Mouse (Mus musculus) neural tube, embryonic 13.5 days (tissue): Measurements from ENCODE around the gene H2afy. TPM values are rescaled to one million over a fixed set of nuclear protein-coding genes. Genes with fewer than 3 reads are reported as not detected.

Experiments used
- ATAC-seq: fragments of 200-750 bp; cut with Nextera tagmentation; 2 replicates; pipeline ENCODE4 v1.8.0; 2017; ENCODE audit warnings: low read depth, mild to moderate bottlenecking, moderate TSS enrichment, moderate library complexity
- H3K27ac ChIP-seq: fragments of 300-500 bp; sonication (generic); replicated peaks from 2 replicates; pipeline ENCODE4 v1.5.1; 2015; ENCODE audit warnings: moderate library complexity, mild to moderate bottlenecking, inconsistent platforms
- H3K27me3 ChIP-seq: fragments of 300-500 bp; sonication (generic); 2 replicates; pipeline ENCODE4 v1.6.1; 2015; ENCODE audit warnings: mild to moderate bottlenecking, inconsistent platforms
- H3K36me3 ChIP-seq: fragments of 300-500 bp; sonication (generic); 2 replicates; pipeline ENCODE4 v1.6.1; 2015; ENCODE audit warnings: mild to moderate bottlenecking, inconsistent platforms
- H3K4me1 ChIP-seq: fragments of 300-500 bp; sonication (generic); replicated peaks from 2 replicates; pipeline ENCODE4 v1.6.1; 2015; ENCODE audit warnings: inconsistent platforms
- H3K4me2 ChIP-seq: fragments of 300-500 bp; sonication (generic); 2 replicates; pipeline ENCODE4 v1.6.1; 2015; ENCODE audit warnings: inconsistent platforms, mild to moderate bottlenecking, moderate library complexity
- H3K4me3 ChIP-seq: fragments of 300-500 bp; sonication (generic); 2 replicates; pipeline ENCODE4 v1.5.1; 2015; ENCODE audit warnings: mild to moderate bottlenecking, inconsistent platforms
- H3K9ac ChIP-seq: fragments of 300-500 bp; sonication (generic); 2 replicates; pipeline ENCODE4 v1.6.1; 2015; ENCODE audit warnings: moderate library complexity, mild to moderate bottlenecking, inconsistent platforms
- H3K9me3 ChIP-seq: fragments of 300-500 bp; sonication (generic); 2 replicates; pipeline ENCODE4 v1.6.1; 2016; ENCODE audit warnings: inconsistent platforms
- WGBS: fragments of 180-500 bp; shearing (Covaris S2); methylation state at CpG from one replicate; pipeline ENCODE4 v1.1.7; 2015; 5-methylcytosine and 5-hydroxymethylcytosine counted together
- polyA plus RNA-seq: library from polyadenylated mRNA; unstranded; fragments of >200 nt; fragmentation: Nextera tagmentation; extraction: Ambion mirVana; gene quantifications from 2 replicates; pipeline ENCODE4 v1.2.1, GENCODE M21; 2015

Gene H2afy
- polyA plus RNA-seq, 1 experiment from 2014 or later = 367 TPM

DNA sequence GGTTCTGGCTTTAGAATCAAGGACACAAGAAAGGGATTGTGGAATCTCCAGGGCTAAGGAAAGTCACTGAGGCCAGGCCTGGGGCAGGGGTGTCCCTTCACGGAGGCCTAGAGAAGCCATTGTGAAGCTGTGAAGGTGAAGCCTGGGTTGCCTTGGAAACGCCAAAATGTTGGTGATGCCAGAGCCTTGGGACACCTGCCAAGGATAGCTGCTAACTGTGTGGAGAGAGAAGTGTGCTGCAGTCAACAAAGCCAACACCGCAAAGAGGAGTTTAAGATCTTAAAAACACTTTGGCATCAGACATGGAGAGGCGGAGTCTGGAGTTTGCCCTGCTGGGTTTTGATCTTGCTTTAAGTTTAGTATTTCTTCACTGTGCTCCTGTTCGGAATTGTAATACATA lies 54.5 kb downstream of the H2afy start:
- no peak overlapping the region for H3K27ac ChIP-seq
- H3K4me1 ChIP-seq = peaks cover 20% of the 10 kb centered on the region
- H3K4me3 ChIP-seq = no peak overlapping the region
- H3K4me2 ChIP-seq = no peak overlapping the region
- no peak for ATAC-seq
- peaks cover 85% of the 10 kb centered on the region for H3K36me3 ChIP-seq
- no peak overlapping the region for H3K9ac ChIP-seq
- no peaks in the 10 kb centered on the region for H3K9me3 ChIP-seq
- no peaks in the 10 kb centered on the region for H3K27me3 ChIP-seq
- WGBS = 81% methylated on average over 5 of the region's 5 CpGs

DNA sequence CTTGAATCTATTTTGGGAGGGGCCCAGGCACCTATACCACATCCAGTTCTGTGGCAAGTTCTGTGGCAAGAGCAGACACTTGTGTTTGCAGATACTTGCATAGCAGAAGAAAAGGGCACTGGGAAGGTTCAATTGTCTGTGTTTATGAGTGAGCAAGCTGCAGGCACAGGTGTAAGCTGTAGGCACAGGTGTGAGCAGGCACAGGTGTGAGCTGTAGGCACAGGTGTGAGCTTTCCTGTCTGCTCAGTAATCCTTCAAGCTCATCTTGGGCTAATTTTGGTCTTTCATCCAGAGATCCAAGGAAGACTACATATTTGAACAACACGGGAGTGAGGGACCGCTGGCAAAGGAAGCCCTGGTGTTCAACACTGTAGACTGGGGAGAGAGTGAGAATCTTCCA lies 56.5 kb downstream of the H2afy start:
- no peaks in the 10 kb centered on the region for H3K27me3 ChIP-seq
- H3K4me2 ChIP-seq = no peak overlapping the region
- H3K9me3 ChIP-seq = no peaks in the 10 kb centered on the region
- H3K4me3 ChIP-seq = no peak overlapping the region
- peaks cover 15% of the 10 kb centered on the region for H3K4me1 ChIP-seq
- WGBS = 95% methylated on average over 2 of the region's 2 CpGs
- peaks cover 95% of the 10 kb centered on the region for H3K36me3 ChIP-seq
- ATAC-seq = no peak
- no peak overlapping the region; the same call in 1 of the 2 replicates for H3K27ac ChIP-seq
- no peak overlapping the region for H3K9ac ChIP-seq

GRCm38 (mm10) chr13:56078724-56079262 lies 57.4 kb downstream of the H2afy start:
- Histone ChIP-seq H3K9ac (0 out of 2 replicates have a peak overlapping the region, but pooled peaks have one; percentile 31), H3K9me3 (no peaks in the 10 kb centered on the region), H3K36me3 (peaks cover 94% of the 10 kb centered on the region), H3K27me3 (no peaks in the 10 kb centered on the region), H3K4me3 (no peak overlapping the region), H3K27ac (peak overlapping the region; percentile 70), H3K4me1 (peaks cover 21% of the 10 kb centered on the region), H3K4me2 (no peak overlapping the region)
- ATAC-seq = peak; percentile 79
- 31% methylated on average over 17 of the region's 17 CpGs for WGBS

DNA sequence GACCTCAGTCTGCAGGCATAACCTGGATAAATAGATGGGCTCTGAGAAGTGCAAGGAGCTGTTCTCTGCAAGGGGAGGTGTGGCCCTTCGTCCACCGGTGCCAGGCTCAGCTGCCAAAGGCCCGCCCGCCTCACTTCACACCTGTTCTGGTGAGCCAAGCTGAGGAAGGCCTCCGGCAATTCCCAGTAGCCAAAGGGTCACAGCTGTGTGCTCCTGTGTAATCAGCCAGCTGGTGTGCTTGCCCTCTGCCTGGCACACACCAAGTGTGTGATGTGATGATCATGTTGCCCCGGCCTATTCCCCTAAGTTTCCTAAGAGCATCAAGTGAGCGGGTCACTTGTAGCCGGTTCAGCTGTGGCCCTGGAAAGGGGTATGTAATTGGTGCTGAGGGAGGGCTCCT lies 60.2 kb downstream of the H2afy start:
- Histone ChIP-seq H3K9ac (no peak overlapping the region), H3K27me3 (no peaks in the 10 kb centered on the region), H3K4me3 (no peak overlapping the region), H3K36me3 (peaks cover 80% of the 10 kb centered on the region), H3K27ac (no peak overlapping the region), H3K4me1 (peaks cover 32% of the 10 kb centered on the region), H3K9me3 (no peaks in the 10 kb centered on the region), H3K4me2 (no peak overlapping the region)
- ATAC-seq = no peak
- WGBS = 78% methylated on average over 8 of the region's 8 CpGs

GRCm38 (mm10) chr13:56073186-56073585 lies 63.0 kb downstream of the H2afy start:
- no peak for ATAC-seq
- H3K4me1 ChIP-seq = peaks cover 36% of the 10 kb centered on the region
- no peaks in the 10 kb centered on the region for H3K9me3 ChIP-seq
- H3K4me2 ChIP-seq = no peak overlapping the region
- WGBS = 81% methylated on average over 5 of the region's 5 CpGs
- no peak overlapping the region for H3K27ac ChIP-seq
- H3K27me3 ChIP-seq = no peaks in the 10 kb centered on the region
- H3K9ac ChIP-seq = no peak overlapping the region
- no peak overlapping the region for H3K4me3 ChIP-seq
- H3K36me3 ChIP-seq = peaks cover 57% of the 10 kb centered on the region

- Histone ChIP-seq H3K4me1 (peaks cover 36% of the 10 kb centered on the region), H3K4me2 (no peak overlapping the region), H3K9me3 (no peaks in the 10 kb centered on the region), H3K4me3 (no peak overlapping the region), H3K9ac (no peak overlapping the region), H3K36me3 (peaks cover 48% of the 10 kb centered on the region), H3K27me3 (no peaks in the 10 kb centered on the region), H3K27ac (no peak overlapping the region; the same call in 1 of the 2 replicates)
- no peak for ATAC-seq
- WGBS = 31% methylated on average over 4 of the region's 4 CpGs
These were observed 63.9 kb downstream of the H2afy start for GRCm38 (mm10) chr13:56072268-56072607.

- WGBS = 69% methylated on average over 16 of the region's 16 CpGs
- Histone ChIP-seq H3K4me3 (no peak overlapping the region), H3K27me3 (no peaks in the 10 kb centered on the region), H3K36me3 (peaks cover 43% of the 10 kb centered on the region), H3K4me2 (no peak overlapping the region), H3K9ac (no peak overlapping the region), H3K9me3 (no peaks in the 10 kb centered on the region), H3K4me1 (peaks cover 36% of the 10 kb centered on the region), H3K27ac (peak overlapping the region; percentile 61; the same call in 1 of the 2 replicates)
- 0 out of 2 replicates have a peak, but pooled peaks have one; percentile 11 for ATAC-seq
These were observed 64.4 kb downstream of the H2afy start for GRCm38 (mm10) chr13:56071586-56072267.

- Histone ChIP-seq H3K4me1 (peaks cover 43% of the 10 kb centered on the region), H3K36me3 (peaks cover 23% of the 10 kb centered on the region), H3K9ac (no peak overlapping the region), H3K27ac (no peak overlapping the region), H3K9me3 (no peaks in the 10 kb centered on the region), H3K4me3 (no peak overlapping the region), H3K4me2 (no peak overlapping the region), H3K27me3 (no peaks in the 10 kb centered on the region)
- ATAC-seq = no peak
- WGBS = 76% methylated on average over 6 of the region's 6 CpGs
These were observed 66.5 kb downstream of the H2afy start for GRCm38 (mm10) chr13:56069643-56070042.

- ATAC-seq = no peak
- Histone ChIP-seq H3K4me1 (peaks cover 37% of the 10 kb centered on the region), H3K27me3 (no peaks in the 10 kb centered on the region), H3K4me3 (no peak overlapping the region), H3K9ac (no peak overlapping the region), H3K36me3 (peaks cover 16% of the 10 kb centered on the region), H3K4me2 (no peak overlapping the region), H3K9me3 (no peaks in the 10 kb centered on the region), H3K27ac (no peak overlapping the region)
- 45% methylated on average over 4 of the region's 4 CpGs for WGBS
These were observed 67.6 kb downstream of the H2afy start for GRCm38 (mm10) chr13:56068517-56068916.

- 84% methylated on average over 2 of the region's 2 CpGs for WGBS
- peaks cover 30% of the 10 kb centered on the region for H3K4me1 ChIP-seq
- ATAC-seq = no peak
- H3K27ac ChIP-seq = no peak overlapping the region
- H3K4me2 ChIP-seq = no peak overlapping the region
- H3K9me3 ChIP-seq = no peaks in the 10 kb centered on the region
- no peaks in the 10 kb centered on the region for H3K27me3 ChIP-seq
- no peak overlapping the region for H3K9ac ChIP-seq
- H3K4me3 ChIP-seq = no peak overlapping the region
- peaks cover 10% of the 10 kb centered on the region for H3K36me3 ChIP-seq
These were observed 69.3 kb downstream of the H2afy start for GRCm38 (mm10) chr13:56066904-56067303.

DNA sequence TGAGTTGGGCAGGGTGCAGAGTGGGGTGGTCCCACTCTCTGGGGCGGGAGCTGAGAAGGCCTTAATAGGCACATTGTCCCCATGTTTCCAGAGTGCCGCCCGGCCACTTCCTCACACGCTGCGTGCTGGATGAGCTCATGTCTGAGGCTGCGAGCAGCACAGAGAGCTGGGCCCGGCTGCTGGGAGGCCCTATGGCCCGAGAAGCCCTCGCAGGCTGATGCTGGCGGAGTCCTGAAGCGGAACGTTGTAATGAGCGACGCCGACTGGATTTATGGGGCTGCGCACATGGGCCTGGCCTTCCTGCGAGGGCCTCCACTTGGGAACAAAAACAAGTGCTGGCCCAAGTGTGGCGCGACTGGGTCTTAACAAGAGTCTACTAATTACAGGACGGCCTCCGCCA lies 70.0 kb downstream of the H2afy start:
- Histone ChIP-seq H3K9ac (no peak overlapping the region), H3K27ac (no peak overlapping the region), H3K4me2 (no peak overlapping the region), H3K4me3 (no peak overlapping the region), H3K9me3 (no peaks in the 10 kb centered on the region), H3K27me3 (no peaks in the 10 kb centered on the region), H3K36me3 (peaks cover 3% of the 10 kb centered on the region), H3K4me1 (peaks cover 26% of the 10 kb centered on the region)
- ATAC-seq = peak; percentile 54; the same call in 1 of the 2 replicates
- 35% methylated on average over 21 of the region's 21 CpGs for WGBS

DNA sequence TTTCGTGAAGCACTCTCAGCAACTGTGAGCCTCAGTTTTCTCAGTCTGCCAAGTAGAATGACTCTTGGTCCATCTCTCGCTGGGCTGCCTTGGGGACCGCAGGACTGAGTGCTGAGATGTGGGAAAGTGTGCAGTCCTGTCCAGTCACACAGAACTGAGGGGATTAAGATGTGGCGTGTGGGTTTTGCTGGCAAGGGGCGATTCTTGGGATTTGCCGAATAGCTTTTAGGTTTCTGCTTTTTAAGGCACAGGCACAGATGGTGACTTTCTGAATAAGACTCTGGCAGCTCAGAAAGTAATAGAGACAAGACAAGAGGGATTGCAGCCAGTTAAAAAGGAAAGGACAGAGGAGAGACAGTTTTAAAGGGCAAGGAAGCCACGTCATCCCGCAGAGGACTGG lies 78.4 kb downstream of the H2afy start:
- no peak for ATAC-seq
- no peaks in the 10 kb centered on the region for H3K9me3 ChIP-seq
- no peak overlapping the region for H3K4me2 ChIP-seq
- no peak overlapping the region for H3K4me3 ChIP-seq
- no peaks in the 10 kb centered on the region for H3K36me3 ChIP-seq
- 85% methylated on average over 8 of the region's 8 CpGs for WGBS
- no peaks in the 10 kb centered on the region for H3K27me3 ChIP-seq
- no peak overlapping the region for H3K27ac ChIP-seq
- H3K9ac ChIP-seq = no peak overlapping the region
- peaks cover 22% of the 10 kb centered on the region for H3K4me1 ChIP-seq

- ATAC-seq = no peak
- no peak overlapping the region for H3K4me2 ChIP-seq
- no peaks in the 10 kb centered on the region for H3K27me3 ChIP-seq
- no peak overlapping the region for H3K27ac ChIP-seq
- no peak overlapping the region for H3K9ac ChIP-seq
- H3K4me1 ChIP-seq = peaks cover 31% of the 10 kb centered on the region
- no peaks in the 10 kb centered on the region for H3K36me3 ChIP-seq
- H3K4me3 ChIP-seq = no peak overlapping the region
- H3K9me3 ChIP-seq = no peaks in the 10 kb centered on the region
- 87% methylated on average over 5 of the region's 5 CpGs for WGBS
These were observed 80.4 kb downstream of the H2afy start for GRCm38 (mm10) chr13:56055720-56056119.
